Mouse (Mus musculus): ENCODE measurements around the gene Hdac5. TPM values are rescaled to one million over a fixed set of nuclear protein-coding genes. Genes with fewer than 3 reads are reported as not detected.

Hdac5 gene
- polyA plus RNA-seq, 1 experiment from 2014 or later = 40.7 TPM

GRCm38 (mm10) chr11:102218783-102219182, 11.2 kb downstream of the Hdac5 start:
- H3K9me3 ChIP-seq (ENCODE audit: control insufficient read depth, low read length) = no peaks in the 10 kb centered on the region
- peaks cover 46% of the 10 kb centered on the region for H3K4me1 ChIP-seq (replicated peaks; ENCODE audit: control insufficient read depth, insufficient read depth, low read length)

GRCm38 (mm10) chr11:102217876-102218430, 12.0 kb downstream of the Hdac5 start:
- Histone ChIP-seq H3K27me3 (ENCODE audit: control insufficient read depth, insufficient read depth, low read length) (no peaks in the 10 kb centered on the region), H3K9me3 (ENCODE audit: control insufficient read depth, low read length) (no peaks in the 10 kb centered on the region), H3K4me3 (replicated peaks; ENCODE audit: low read length) (peak overlapping the region; percentile 7; the same call in 1 of the 2 replicates), H3K4me1 (replicated peaks; ENCODE audit: control insufficient read depth, insufficient read depth, low read length) (peaks cover 41% of the 10 kb centered on the region), H3K36me3 (replicated peaks; ENCODE audit: control insufficient read depth, insufficient read depth) (peaks cover 26% of the 10 kb centered on the region), H3K4me2 (replicated peaks) (peak overlapping the region; percentile 45), H3K27ac (peak overlapping the region; percentile 73; the same call in 1 of the 2 replicates), H3K9ac (peak overlapping the region; percentile 41)
- no peak for DNase-seq (ENCODE audit: low spot score)
- ATAC-seq (ENCODE audit: low FRiP score) = no peak
- 77% methylated on average over 7 of the region's 7 CpGs for WGBS

More at GRCm38 (mm10) chr11:102218783-102219182, 11.2 kb downstream of the Hdac5 start:
- H3K9ac ChIP-seq = peak overlapping the region; percentile 41
- H3K4me3 ChIP-seq (replicated peaks; ENCODE audit: low read length) = peak overlapping the region; percentile 7; the same call in 1 of the 2 replicates
- DNase-seq (ENCODE audit: low spot score) = peak; percentile 62
- H3K36me3 ChIP-seq (replicated peaks; ENCODE audit: control insufficient read depth, insufficient read depth) = peaks cover 27% of the 10 kb centered on the region
- peak overlapping the region; percentile 45 for H3K4me2 ChIP-seq (replicated peaks)
- H3K27ac ChIP-seq = peak overlapping the region; percentile 73
- ATAC-seq (ENCODE audit: low FRiP score) = peak; percentile 79
- H3K27me3 ChIP-seq (ENCODE audit: control insufficient read depth, insufficient read depth, low read length) = no peaks in the 10 kb centered on the region
- 0% methylated on average over 10 of the region's 10 CpGs for WGBS

GRCm38 (mm10) chr11:102217396-102217795, 12.6 kb downstream of the Hdac5 start:
- no peaks in the 10 kb centered on the region for H3K9me3 ChIP-seq (ENCODE audit: control insufficient read depth, low read length)
- H3K4me1 ChIP-seq (replicated peaks; ENCODE audit: control insufficient read depth, insufficient read depth, low read length) = peaks cover 41% of the 10 kb centered on the region
- peaks cover 20% of the 10 kb centered on the region for H3K36me3 ChIP-seq (replicated peaks; ENCODE audit: control insufficient read depth, insufficient read depth)
- peak overlapping the region; percentile 45; the same call in 1 of the 2 replicates for H3K4me2 ChIP-seq (replicated peaks)
- H3K27ac ChIP-seq = no peak overlapping the region
- ATAC-seq (ENCODE audit: low FRiP score) (no peak), DNase-seq (ENCODE audit: low spot score) (no peak)
- 81% methylated on average over 6 of the region's 6 CpGs for WGBS
- no peak overlapping the region for H3K4me3 ChIP-seq (replicated peaks; ENCODE audit: low read length)
- no peaks in the 10 kb centered on the region for H3K27me3 ChIP-seq (ENCODE audit: control insufficient read depth, insufficient read depth, low read length)
- H3K9ac ChIP-seq = no peak overlapping the region

- no peaks in the 10 kb centered on the region for H3K27me3 ChIP-seq (ENCODE audit: control insufficient read depth, insufficient read depth, low read length)
- 54% methylated on average over 5 of the region's 5 CpGs for WGBS
- H3K4me2 ChIP-seq (replicated peaks) = no peak overlapping the region
- DNase-seq (ENCODE audit: low spot score) (no peak), ATAC-seq (ENCODE audit: low FRiP score) (no peak)
- no peak overlapping the region for H3K27ac ChIP-seq
- H3K9ac ChIP-seq = no peak overlapping the region
- H3K4me1 ChIP-seq (replicated peaks; ENCODE audit: control insufficient read depth, insufficient read depth, low read length) = peaks cover 41% of the 10 kb centered on the region
- no peaks in the 10 kb centered on the region for H3K9me3 ChIP-seq (ENCODE audit: control insufficient read depth, low read length)
- H3K36me3 ChIP-seq (replicated peaks; ENCODE audit: control insufficient read depth, insufficient read depth) = peaks cover 20% of the 10 kb centered on the region
- no peak overlapping the region for H3K4me3 ChIP-seq (replicated peaks; ENCODE audit: low read length)
These were observed 13.1 kb downstream of the Hdac5 start for GRCm38 (mm10) chr11:102216886-102217240.

GRCm38 (mm10) chr11:102216056-102216885, 13.7 kb downstream of the Hdac5 start:
- no peak overlapping the region for H3K4me3 ChIP-seq (replicated peaks; ENCODE audit: low read length)
- H3K9ac ChIP-seq = no peak overlapping the region
- DNase-seq (ENCODE audit: low spot score) (no peak), ATAC-seq (ENCODE audit: low FRiP score) (no peak)
- H3K4me1 ChIP-seq (replicated peaks; ENCODE audit: control insufficient read depth, insufficient read depth, low read length) = peaks cover 41% of the 10 kb centered on the region
- no peaks in the 10 kb centered on the region for H3K27me3 ChIP-seq (ENCODE audit: control insufficient read depth, insufficient read depth, low read length)
- H3K4me2 ChIP-seq (replicated peaks) = no peak overlapping the region
- H3K36me3 ChIP-seq (replicated peaks; ENCODE audit: control insufficient read depth, insufficient read depth) = peaks cover 18% of the 10 kb centered on the region
- no peaks in the 10 kb centered on the region for H3K9me3 ChIP-seq (ENCODE audit: control insufficient read depth, low read length)
- WGBS = 49% methylated on average over 12 of the region's 12 CpGs
- H3K27ac ChIP-seq = no peak overlapping the region

DNA sequence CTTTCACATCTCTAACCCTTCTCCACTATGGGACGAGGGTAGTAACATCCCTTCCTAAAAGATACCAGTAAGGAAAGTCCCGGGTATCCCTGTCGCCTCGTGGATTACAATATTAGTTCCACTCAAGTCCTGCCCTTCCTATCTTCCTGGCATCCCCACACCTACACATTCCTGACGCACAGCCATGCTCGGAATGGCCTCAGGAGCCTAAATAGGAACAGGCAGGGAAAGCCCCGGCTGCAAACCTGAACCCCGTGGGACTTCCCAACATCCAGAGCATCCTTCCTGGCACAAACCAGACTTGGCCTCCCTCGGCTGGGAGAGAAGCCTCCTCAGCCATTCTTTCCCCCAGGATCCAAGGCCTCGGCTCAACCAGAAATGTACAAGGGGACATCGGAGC, 14.5 kb downstream of the Hdac5 start:
- Histone ChIP-seq H3K4me1 (replicated peaks; ENCODE audit: control insufficient read depth, insufficient read depth, low read length) (peaks cover 41% of the 10 kb centered on the region), H3K27ac (no peak overlapping the region)

GRCm38 (mm10) chr11:102214430-102215156, 15.4 kb downstream of the Hdac5 start:
- DNase-seq (ENCODE audit: low spot score) (no peak), ATAC-seq (ENCODE audit: low FRiP score) (no peak)
- H3K27ac ChIP-seq = no peak overlapping the region
- no peak overlapping the region for H3K4me3 ChIP-seq (replicated peaks; ENCODE audit: low read length)
- WGBS = 62% methylated on average over 10 of the region's 10 CpGs
- no peaks in the 10 kb centered on the region for H3K9me3 ChIP-seq (ENCODE audit: control insufficient read depth, low read length)
- no peaks in the 10 kb centered on the region for H3K27me3 ChIP-seq (ENCODE audit: control insufficient read depth, insufficient read depth, low read length)
- H3K36me3 ChIP-seq (replicated peaks; ENCODE audit: control insufficient read depth, insufficient read depth) = peaks cover 18% of the 10 kb centered on the region
- no peak overlapping the region for H3K4me2 ChIP-seq (replicated peaks)
- H3K9ac ChIP-seq = no peak overlapping the region
- peaks cover 38% of the 10 kb centered on the region for H3K4me1 ChIP-seq (replicated peaks; ENCODE audit: control insufficient read depth, insufficient read depth, low read length)

More for the DNA sequence above, 14.5 kb downstream of the Hdac5 start:
- Histone ChIP-seq H3K9ac (no peak overlapping the region), H3K27me3 (ENCODE audit: control insufficient read depth, insufficient read depth, low read length) (no peaks in the 10 kb centered on the region), H3K9me3 (ENCODE audit: control insufficient read depth, low read length) (no peaks in the 10 kb centered on the region), H3K36me3 (replicated peaks; ENCODE audit: control insufficient read depth, insufficient read depth) (peaks cover 18% of the 10 kb centered on the region), H3K4me3 (replicated peaks; ENCODE audit: low read length) (no peak overlapping the region), H3K4me2 (replicated peaks) (no peak overlapping the region)
- no peak for ATAC-seq (ENCODE audit: low FRiP score)
- 71% methylated on average over 11 of the region's 11 CpGs for WGBS
- no peak for DNase-seq (ENCODE audit: low spot score)

DNA sequence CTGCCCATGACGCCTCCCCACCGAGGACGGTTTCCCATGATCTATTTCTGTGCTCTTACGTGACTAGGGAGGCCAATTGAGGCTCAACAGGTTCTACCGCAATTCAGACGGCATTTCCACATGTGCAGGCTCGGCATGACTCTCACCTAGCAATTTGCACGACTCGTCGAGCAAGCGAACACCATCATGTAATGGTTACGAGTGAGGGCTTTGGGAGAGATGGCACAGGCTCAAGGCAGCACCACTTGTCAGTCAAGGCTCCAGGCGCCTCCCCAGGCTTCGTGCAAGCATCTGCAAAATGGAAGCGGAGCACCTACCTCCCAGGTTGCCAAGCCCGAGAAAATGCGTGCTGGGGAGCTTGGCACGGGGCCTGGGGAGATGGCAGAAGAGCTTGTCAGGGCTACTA, 18.0 kb downstream of the Hdac5 start:
- H3K4me1 ChIP-seq (replicated peaks; ENCODE audit: control insufficient read depth, insufficient read depth, low read length) = peaks cover 27% of the 10 kb centered on the region
- H3K36me3 ChIP-seq (replicated peaks; ENCODE audit: control insufficient read depth, insufficient read depth) = peaks cover 10% of the 10 kb centered on the region
- no peak overlapping the region for H3K9ac ChIP-seq
- H3K27ac ChIP-seq = no peak overlapping the region
- ATAC-seq (ENCODE audit: low FRiP score) (no peak), DNase-seq (ENCODE audit: low spot score) (no peak)
- H3K4me2 ChIP-seq (replicated peaks) = no peak overlapping the region
- H3K9me3 ChIP-seq (ENCODE audit: control insufficient read depth, low read length) = no peaks in the 10 kb centered on the region
- 63% methylated on average over 18 of the region's 18 CpGs for WGBS
- no peak overlapping the region for H3K4me3 ChIP-seq (replicated peaks; ENCODE audit: low read length)
- H3K27me3 ChIP-seq (ENCODE audit: control insufficient read depth, insufficient read depth, low read length) = no peaks in the 10 kb centered on the region

GRCm38 (mm10) chr11:102211011-102211410, 19.0 kb downstream of the Hdac5 start:
- H3K27ac ChIP-seq = no peak overlapping the region
- no peak for DNase-seq (ENCODE audit: low spot score)
- H3K4me2 ChIP-seq (replicated peaks) = no peak overlapping the region
- H3K9ac ChIP-seq = no peak overlapping the region
- H3K27me3 ChIP-seq (ENCODE audit: control insufficient read depth, insufficient read depth, low read length) = no peaks in the 10 kb centered on the region
- peaks cover 24% of the 10 kb centered on the region for H3K4me1 ChIP-seq (replicated peaks; ENCODE audit: control insufficient read depth, insufficient read depth, low read length)
- peaks cover 17% of the 10 kb centered on the region for H3K36me3 ChIP-seq (replicated peaks; ENCODE audit: control insufficient read depth, insufficient read depth)
- no peaks in the 10 kb centered on the region for H3K9me3 ChIP-seq (ENCODE audit: control insufficient read depth, low read length)
- WGBS = 70% methylated on average over 5 of the region's 5 CpGs
- no peak for ATAC-seq (ENCODE audit: low FRiP score)
- no peak overlapping the region for H3K4me3 ChIP-seq (replicated peaks; ENCODE audit: low read length)
